Mouse (Mus musculus) limb, embryonic 13.5 days (tissue): Measurements from ENCODE around the gene Pwp1. TPM values are rescaled to one million over a fixed set of nuclear protein-coding genes. Genes with fewer than 3 reads are reported as not detected.
A peak's percentile ranks its signal among the peaks of the same experiment; 100 is the strongest.
"Not testable (repeated sequence)": the region's sequence is repeated elsewhere in the genome, so short reads cannot be mapped to it uniquely, and the experiment has no call there.

Experiments used
- ATAC-seq: fragments of 200-750 bp; cut with Nextera tagmentation; 2 replicates; pipeline ENCODE4 v1.8.0; 2017; ENCODE audit warnings: low read depth, moderate number of reproducible peaks, moderate TSS enrichment; ENCODE audit not compliant: low FRiP score
- H3K27ac ChIP-seq: fragments of 300-500 bp; sonication (generic); 2 replicates; pipeline ENCODE4 v1.5.1; 2015; ENCODE audit warnings: inconsistent platforms, mild to moderate bottlenecking, moderate library complexity
- H3K27me3 ChIP-seq: fragments of 300-500 bp; sonication (generic); 2 replicates; pipeline ENCODE4 v1.6.1; 2015; ENCODE audit warnings: mild to moderate bottlenecking, inconsistent platforms
- H3K36me3 ChIP-seq: fragments of 300-500 bp; sonication (generic); 2 replicates; pipeline ENCODE4 v1.6.1; 2015; ENCODE audit warnings: inconsistent platforms, mild to moderate bottlenecking, moderate library complexity
- H3K4me1 ChIP-seq: fragments of 300-500 bp; sonication (generic); 2 replicates; pipeline ENCODE4 v1.6.1; 2015; ENCODE audit warnings: inconsistent platforms
- H3K4me2 ChIP-seq: fragments of 300-500 bp; sonication (generic); replicated peaks from 2 replicates; pipeline ENCODE4 v1.6.1; 2015; ENCODE audit warnings: inconsistent platforms, mild to moderate bottlenecking, moderate library complexity
- H3K4me3 ChIP-seq: fragments of 300-500 bp; sonication (generic); 2 replicates; pipeline ENCODE4 v1.5.1; 2015; ENCODE audit warnings: moderate library complexity, mild to moderate bottlenecking, inconsistent platforms
- H3K9ac ChIP-seq: fragments of 300-500 bp; sonication (generic); 2 replicates; pipeline ENCODE4 v1.6.1; 2015; ENCODE audit warnings: mild to moderate bottlenecking, inconsistent platforms
- H3K9me3 ChIP-seq: fragments of 300-500 bp; sonication (generic); 2 replicates; pipeline ENCODE4 v1.6.1; 2016; ENCODE audit warnings: inconsistent platforms
- WGBS: fragments of 180-500 bp; shearing (Covaris S2); methylation state at CpG from one replicate; pipeline ENCODE4 v1.1.7; 2015; 5-methylcytosine and 5-hydroxymethylcytosine counted together
- polyA plus RNA-seq: library from polyadenylated mRNA; unstranded; fragments of >200 nt; fragmentation: Nextera tagmentation; extraction: Ambion mirVana; gene quantifications from 2 replicates; pipeline ENCODE4 v1.2.1, GENCODE M21; 2015

Pwp1 gene
- 82.6 and 86.8 TPM in 2 replicates for polyA plus RNA-seq

DNA sequence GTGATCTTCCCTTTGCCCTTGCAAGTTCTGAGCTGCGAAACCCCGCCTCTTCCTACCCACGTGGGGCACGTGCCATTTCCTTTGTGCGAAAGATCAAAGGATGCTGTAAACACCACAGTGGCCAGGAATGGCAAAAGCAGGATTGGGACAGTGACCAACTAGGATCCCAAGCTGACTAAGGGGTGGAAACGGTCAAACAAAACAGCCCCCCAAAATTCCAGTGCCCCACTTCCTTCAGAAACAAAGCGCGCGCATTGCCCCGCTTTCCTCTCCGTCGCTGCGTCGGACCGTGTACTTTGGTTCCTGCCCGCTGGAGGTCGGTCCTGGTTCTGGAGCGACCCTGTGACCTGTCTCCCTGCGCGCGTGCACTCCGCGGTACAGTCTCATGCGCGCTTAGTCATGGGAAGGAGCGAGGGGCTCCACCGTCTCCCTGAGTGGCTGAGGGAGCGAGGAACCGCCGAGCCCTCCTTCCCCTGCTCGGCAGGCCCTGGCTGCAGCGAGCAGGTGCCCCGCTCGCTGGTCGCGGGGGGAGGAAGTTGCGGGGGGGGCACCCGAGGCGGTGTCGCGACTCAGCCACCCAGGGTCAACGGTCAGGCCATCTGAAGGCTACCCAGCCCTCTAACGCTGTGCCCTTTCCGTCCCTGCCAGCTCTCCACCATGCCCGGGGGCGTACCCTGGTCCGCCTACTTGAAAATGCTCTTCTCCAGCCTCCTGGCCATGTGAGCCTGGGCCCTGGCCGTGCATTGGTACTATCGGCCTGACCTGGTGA, at the start of gene Pwp1:
Gene Pwp1, plus strand, starts transcription at position 410 of the 769 bp plus-strand sequence.
- peak within 1 kb of the TSS; percentile 22 for H3K27ac ChIP-seq
- peak within 1 kb of the TSS; percentile 79 for H3K9ac ChIP-seq
- H3K27me3 ChIP-seq, H3K9me3 ChIP-seq, H3K4me1 ChIP-seq, H3K36me3 ChIP-seq: not testable (repeated sequence)
- peak; percentile 92 for ATAC-seq
- H3K4me3 ChIP-seq, result peak within 1 kb of the TSS; percentile 60
- peak within 1 kb of the TSS; percentile 80 for H3K4me2 ChIP-seq
- WGBS, result 1% methylated on average over 37 of the region's 49 CpGs

DNA sequence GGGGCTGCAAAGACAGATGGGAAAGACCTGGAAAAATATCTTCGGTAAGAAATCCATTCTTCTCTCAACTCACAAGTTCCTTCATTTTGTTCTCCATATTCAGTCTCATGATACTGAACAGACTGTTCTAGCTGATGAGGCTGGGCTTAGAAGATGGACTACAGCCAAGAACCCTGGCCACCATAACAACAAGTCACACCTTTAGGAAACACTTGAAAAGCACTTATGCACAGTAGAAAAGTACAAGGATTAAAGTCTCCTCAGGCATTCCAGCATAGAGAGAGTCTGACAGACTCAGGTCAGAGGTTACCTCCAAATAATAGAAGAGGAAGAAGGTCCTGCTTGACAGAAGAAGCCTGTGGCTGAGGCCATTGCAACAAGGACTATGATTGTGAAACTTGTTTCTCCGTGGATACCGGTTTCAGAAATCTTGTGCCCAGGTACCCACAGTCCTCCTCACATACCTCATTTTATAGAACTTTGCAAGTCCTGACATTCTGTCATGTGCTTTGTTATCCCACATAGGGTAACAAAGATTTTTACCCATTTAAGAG, 7.1 kb upstream of the Pwp1 start:
- H3K9me3 ChIP-seq, H3K9ac ChIP-seq, ATAC-seq, H3K4me2 ChIP-seq, H3K36me3 ChIP-seq, H3K27me3 ChIP-seq, H3K4me1 ChIP-seq, H3K4me3 ChIP-seq, H3K27ac ChIP-seq: not testable (repeated sequence)
- WGBS, result 75% methylated on average over 1 of the region's 3 CpGs

GRCm38 (mm10) chr10:85823752-85824151, 5.5 kb upstream of the Pwp1 start:
- WGBS, result 76% methylated on average over 1 of the region's 1 CpGs
- not testable (repeated sequence) for H3K4me3 ChIP-seq, H3K9ac ChIP-seq, H3K4me1 ChIP-seq, ATAC-seq, H3K27ac ChIP-seq, H3K9me3 ChIP-seq, H3K36me3 ChIP-seq, H3K27me3 ChIP-seq, H3K4me2 ChIP-seq

- not testable (repeated sequence) for H3K9ac ChIP-seq, H3K27me3 ChIP-seq, H3K4me1 ChIP-seq, H3K36me3 ChIP-seq, H3K9me3 ChIP-seq
- 0 out of 2 replicates have a peak overlapping the region, but pooled peaks have one; percentile 22 for H3K27ac ChIP-seq
- ATAC-seq, result peak; percentile 12; the same call in 1 of the 2 replicates
- H3K4me3 ChIP-seq, result peak overlapping the region; percentile 60
- WGBS, result 22% methylated on average over 5 of the region's 5 CpGs
- H3K4me2 ChIP-seq, result peak overlapping the region; percentile 80
These were observed 591 bp upstream of the Pwp1 start for GRCm38 (mm10) chr10:85828722-85829084.

DNA sequence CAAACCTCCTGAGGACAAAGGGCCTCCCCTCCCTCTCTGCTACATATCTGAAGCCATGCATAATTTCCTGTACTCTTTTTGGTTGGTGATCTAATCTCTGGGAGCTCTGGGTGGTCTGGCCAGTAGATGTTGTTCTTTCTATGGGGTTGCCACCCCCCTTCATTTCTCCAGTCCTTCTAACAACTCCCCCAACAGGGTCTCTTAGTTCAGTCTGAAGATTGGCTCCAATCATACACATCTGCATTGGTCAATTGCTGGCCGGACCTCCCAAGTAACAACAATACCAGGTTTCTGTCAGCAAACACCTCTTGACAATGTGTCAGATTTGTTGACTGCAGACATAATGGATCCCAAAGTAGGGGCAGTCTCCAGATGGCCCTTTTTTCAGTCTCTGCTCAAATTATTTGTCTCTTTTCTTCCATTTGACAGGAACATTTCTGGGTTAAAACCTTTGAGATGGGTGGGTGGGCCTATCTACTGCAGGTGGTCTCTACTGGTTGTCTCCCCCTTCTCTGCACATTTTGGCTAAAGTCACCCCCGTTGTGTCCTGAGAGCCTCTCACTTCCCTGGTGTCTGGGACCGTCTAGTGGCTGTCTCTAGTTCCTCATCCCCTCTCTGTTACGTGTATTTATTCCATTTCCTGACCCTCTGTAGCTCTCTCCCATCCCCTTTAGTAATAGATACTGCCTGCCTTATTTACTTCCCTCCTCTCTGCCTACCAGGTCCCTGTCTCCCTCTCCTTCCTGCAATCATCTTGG, 17.0 kb downstream of the Pwp1 start:
- ATAC-seq, result no peak
- WGBS, result 68% methylated on average over 4 of the region's 4 CpGs

DNA sequence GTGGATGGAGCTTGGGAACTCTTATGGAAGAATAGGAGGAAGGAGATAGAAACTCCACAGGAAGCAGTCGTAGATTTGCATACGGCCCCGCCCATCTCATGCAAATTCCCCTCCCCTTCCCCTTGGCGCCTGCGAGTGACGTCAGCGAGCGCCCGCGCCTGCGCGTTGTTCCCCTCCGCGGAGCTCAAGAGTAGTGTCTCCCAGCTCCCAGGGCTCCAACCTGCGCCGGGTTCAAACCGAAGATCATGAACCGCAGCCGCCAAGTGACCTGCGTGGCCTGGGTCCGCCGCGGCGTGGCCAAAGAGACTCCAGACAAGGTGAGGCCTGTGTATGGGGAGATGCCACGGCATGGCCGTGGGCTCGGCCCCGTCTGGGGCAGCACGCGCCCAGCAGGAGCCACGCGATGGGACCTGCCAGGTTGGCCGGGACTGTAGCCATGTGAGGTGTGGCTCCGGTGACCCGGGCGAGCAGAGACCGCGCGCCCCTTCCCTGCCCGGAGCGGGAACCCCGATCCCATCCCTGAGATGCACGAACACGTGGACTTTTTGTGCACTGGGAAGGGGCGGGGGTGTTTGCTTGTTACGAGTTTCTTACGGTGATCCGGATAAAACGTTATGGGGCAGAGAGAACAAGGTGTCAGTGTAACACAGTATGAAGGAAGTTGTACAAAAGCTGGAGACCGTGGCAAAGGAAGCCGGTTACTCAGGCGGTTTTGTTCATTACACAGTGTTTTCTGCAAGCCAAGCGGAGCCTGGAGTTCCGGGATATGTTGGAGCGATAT, 42.6 kb downstream of the Pwp1 start:
- peak overlapping the region; percentile 52; the same call in 1 of the 2 replicates for H3K27ac ChIP-seq
- H3K36me3 ChIP-seq, result peaks cover 31% of the 10 kb centered on the region
- no peaks in the 10 kb centered on the region for H3K27me3 ChIP-seq
- WGBS, result under 1% methylated on average over 55 of the region's 55 CpGs
- H3K9me3 ChIP-seq, result no peaks in the 10 kb centered on the region
- peaks cover 12% of the 10 kb centered on the region for H3K4me1 ChIP-seq
- H3K9ac ChIP-seq, result peak overlapping the region; percentile 91
- H3K4me3 ChIP-seq, result peak overlapping the region; percentile 99
- peak; percentile 94 for ATAC-seq
- H3K4me2 ChIP-seq, result peak overlapping the region; percentile 83

More for the DNA sequence above, 17.0 kb downstream of the Pwp1 start:
- no peaks in the 10 kb centered on the region for H3K9me3 ChIP-seq
- no peaks in the 10 kb centered on the region for H3K36me3 ChIP-seq
- no peak overlapping the region for H3K9ac ChIP-seq
- H3K4me1 ChIP-seq, result no peaks in the 10 kb centered on the region
- no peak overlapping the region for H3K27ac ChIP-seq
- no peak overlapping the region for H3K4me2 ChIP-seq
- no peaks in the 10 kb centered on the region for H3K27me3 ChIP-seq
- no peak overlapping the region for H3K4me3 ChIP-seq

- no peaks in the 10 kb centered on the region for H3K27me3 ChIP-seq
- H3K4me2 ChIP-seq, result peak overlapping the region; percentile 83
- H3K9ac ChIP-seq, result peak overlapping the region; percentile 91
- peaks cover 12% of the 10 kb centered on the region for H3K4me1 ChIP-seq
- WGBS, result 3% methylated on average over 5 of the region's 5 CpGs
- peak; percentile 9; the same call in 1 of the 2 replicates for ATAC-seq
- peaks cover 36% of the 10 kb centered on the region for H3K36me3 ChIP-seq
- peak overlapping the region; percentile 99 for H3K4me3 ChIP-seq
- no peaks in the 10 kb centered on the region for H3K9me3 ChIP-seq
- peak overlapping the region; percentile 52; the same call in 1 of the 2 replicates for H3K27ac ChIP-seq
These were observed 43.1 kb downstream of the Pwp1 start for GRCm38 (mm10) chr10:85872479-85872773.

GRCm38 (mm10) chr10:85873861-85874544, 44.7 kb downstream of the Pwp1 start:
- Histone ChIP-seq H3K36me3 (peaks cover 51% of the 10 kb centered on the region), H3K4me3 (no peak overlapping the region), H3K4me2 (no peak overlapping the region), H3K9me3 (no peaks in the 10 kb centered on the region), H3K4me1 (peaks cover 12% of the 10 kb centered on the region), H3K9ac (no peak overlapping the region), H3K27me3 (no peaks in the 10 kb centered on the region), H3K27ac (no peak overlapping the region)
- WGBS, result 89% methylated on average over 13 of the region's 13 CpGs
- no peak for ATAC-seq

DNA sequence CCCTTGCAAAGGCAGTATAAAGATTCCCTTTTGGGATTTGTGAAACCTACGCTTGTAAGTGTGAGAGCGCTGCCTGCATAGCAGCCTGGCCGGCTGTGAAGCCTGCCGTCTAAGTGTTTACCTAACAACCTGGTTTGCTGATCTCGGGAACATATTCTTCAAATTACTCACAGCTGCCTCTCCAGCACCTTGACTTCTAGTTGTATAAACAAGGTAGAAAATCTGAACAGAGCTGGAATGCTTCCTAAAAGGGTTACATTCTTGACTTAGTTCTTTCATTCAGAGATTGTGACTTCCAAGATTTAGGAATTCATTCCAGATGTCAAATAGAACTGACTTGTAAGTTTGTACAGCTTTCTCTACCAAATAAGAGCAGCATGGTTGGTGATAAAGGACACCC, 46.5 kb downstream of the Pwp1 start:
- H3K9me3 ChIP-seq, result no peaks in the 10 kb centered on the region
- peaks cover 68% of the 10 kb centered on the region for H3K36me3 ChIP-seq
- H3K27me3 ChIP-seq, result no peaks in the 10 kb centered on the region
- H3K4me3 ChIP-seq, result no peak overlapping the region
- H3K27ac ChIP-seq, result no peak overlapping the region
- no peak overlapping the region for H3K9ac ChIP-seq
- H3K4me2 ChIP-seq, result no peak overlapping the region
- ATAC-seq, result no peak
- peaks cover 12% of the 10 kb centered on the region for H3K4me1 ChIP-seq
- WGBS, result 78% methylated on average over 5 of the region's 5 CpGs

DNA sequence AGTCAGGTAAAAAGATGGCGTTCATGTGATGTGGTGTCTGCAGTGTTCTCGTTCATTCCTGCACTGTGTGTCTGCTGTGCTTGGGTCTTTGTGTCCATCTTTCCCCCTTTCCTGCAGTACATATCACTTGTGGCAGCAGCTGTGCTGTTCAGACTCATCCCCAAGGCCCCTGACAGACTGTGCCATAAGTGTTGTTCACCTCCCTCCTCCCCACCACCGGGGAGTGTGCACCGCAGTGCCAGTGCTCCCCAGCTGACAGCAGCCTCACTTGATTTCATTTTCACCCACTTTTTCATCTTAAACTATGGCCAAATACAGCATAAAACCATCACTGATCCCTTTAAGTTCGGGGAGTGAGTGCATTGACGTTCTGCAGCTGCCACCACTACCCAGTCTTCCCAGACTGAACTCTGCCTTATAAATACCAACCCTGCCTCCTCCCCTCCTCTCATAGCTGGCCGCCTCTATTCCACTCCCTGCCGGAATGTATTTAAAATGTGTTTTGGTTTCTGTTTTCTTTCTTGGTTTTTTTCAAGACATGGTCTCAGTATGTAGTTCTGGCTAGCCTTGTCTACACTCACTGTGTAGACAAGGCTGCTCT, 50.7 kb downstream of the Pwp1 start:
- Histone ChIP-seq H3K27ac (no peak overlapping the region), H3K36me3 (peaks cover 94% of the 10 kb centered on the region), H3K9me3 (no peaks in the 10 kb centered on the region), H3K4me1 (no peaks in the 10 kb centered on the region), H3K9ac (no peak overlapping the region), H3K4me2 (no peak overlapping the region), H3K4me3 (no peak overlapping the region), H3K27me3 (no peaks in the 10 kb centered on the region)
- WGBS, result 91% methylated on average over 8 of the region's 8 CpGs
- no peak for ATAC-seq
